Mouse (Mus musculus) small intestine, adult 2 months (tissue): ENCODE data around the gene Tmeff2.

Experiments used
- CTCF ChIP-seq: fragments of 200-500 bp; IDR thresholded peaks from 2 replicates; pipeline ENCODE4 v1.5.1; 2012; ENCODE audit warnings: low read depth, mild to moderate bottlenecking, control low read depth, inconsistent platforms, low read length, moderate library complexity, mixed read lengths; ENCODE audit not compliant: insufficient replicate concordance, insufficient read length; ENCODE audit errors: extremely low read depth
- POLR2A ChIP-seq: fragments of 200-500 bp; IDR thresholded peaks from 2 replicates; pipeline ENCODE4 v1.6.1; 2012; ENCODE audit warnings: low read depth, mild to moderate bottlenecking, control low read depth, inconsistent platforms, low read length, moderate library complexity

GRCm38 (mm10) chr1:50897696-50898095, 2.8 kb upstream of the Tmeff2 start:
- no peak for TF ChIP-seq CTCF
- no peak for TF ChIP-seq POLR2A
